Mouse (Mus musculus): ENCODE data around the gene Fdxacb1.

GRCm38 (mm10) chr9:50734989-50735388 lies 33.0 kb upstream of the Fdxacb1 start:
- TF ChIP-seq CTCF (IDR thresholded peaks at IDR 0.05; ENCODE audit: borderline replicate concordance, insufficient read depth, low read depth, low read length) (peak; percentile 78), POLR2A (IDR thresholded peaks at IDR 0.05; ENCODE audit: borderline replicate concordance, insufficient read depth, low read length) (no peak)

Measured in cerebellum, adult 2 months (tissue).